Mouse (Mus musculus) liver, adult 2 months (tissue): ENCODE data around the gene Gm10320. TPM values are rescaled to one million over a fixed set of nuclear protein-coding genes. Genes with fewer than 3 reads are reported as not detected.

ENCODE experiments used
- DNase-seq: peaks from one replicate; pipeline ENCODE4 v3.0.0-alpha.2; 2011; ENCODE audit warnings: low read depth, low spot score; ENCODE audit errors: extremely low read depth
- H3K27ac ChIP-seq: fragments of 200-500 bp; replicated peaks from 2 replicates; pipeline ENCODE4 v1.5.1; 2012; ENCODE audit warnings: low read depth, mild to moderate bottlenecking, control low read depth, inconsistent platforms, low read length; ENCODE audit not compliant: insufficient read depth
- H3K27me3 ChIP-seq: fragments of 200-500 bp; 2 replicates; pipeline ENCODE4 v1.6.1; 2012; ENCODE audit warnings: mild to moderate bottlenecking, moderate library complexity, low read length, inconsistent platforms; ENCODE audit not compliant: control insufficient read depth, insufficient read depth
- H3K36me3 ChIP-seq: fragments of 200-500 bp; 2 replicates; pipeline ENCODE4 v1.6.1; 2012; ENCODE audit warnings: low read length, inconsistent platforms; ENCODE audit not compliant: control insufficient read depth, insufficient read depth
- H3K4me1 ChIP-seq: fragments of 200-500 bp; 2 replicates; pipeline ENCODE4 v1.6.1; 2011; ENCODE audit warnings: low read length; ENCODE audit not compliant: control insufficient read depth, insufficient read depth
- H3K4me3 ChIP-seq: fragments of 200-500 bp; 2 replicates; pipeline ENCODE4 v1.5.1; 2011; ENCODE audit warnings: low read depth, mild to moderate bottlenecking, control low read depth, low read length, moderate library complexity; ENCODE audit not compliant: insufficient read depth
- H3K79me2 ChIP-seq: fragments of 200-500 bp; 2 replicates; pipeline ENCODE4 v1.6.1; 2012; ENCODE audit warnings: inconsistent platforms, mild to moderate bottlenecking, low read length, moderate library complexity; ENCODE audit not compliant: control insufficient read depth, insufficient read depth
- H3K9ac ChIP-seq: fragments of 200-500 bp; 2 replicates; pipeline ENCODE4 v1.6.1; 2012; ENCODE audit warnings: low read depth, mild to moderate bottlenecking, control low read depth, inconsistent platforms, low read length
- CTCF ChIP-seq: fragments of 200-500 bp; IDR thresholded peaks from 2 replicates; pipeline ENCODE4 v1.5.1; 2011; ENCODE audit warnings: low read depth, low read length, control low read depth
- POLR2A ChIP-seq: fragments of 200-500 bp; IDR thresholded peaks from 2 replicates; pipeline ENCODE4 v1.6.1; 2011; ENCODE audit warnings: low read length, control low read depth; ENCODE audit not compliant: insufficient read depth; ENCODE audit errors: extremely low read depth
- WGBS: fragments of 180-500 bp; shearing (Covaris S2); methylation state at CpG from one replicate; pipeline ENCODE4 v1.1.7; 2018; 5-methylcytosine and 5-hydroxymethylcytosine counted together
- polyA plus RNA-seq: library from polyadenylated mRNA; depleted of rRNA; stranded (reverse); fragments of >200 nt; gene quantifications from 2 replicates; pipeline ENCODE4 v1.2.3, GENCODE M21; 2012
- total RNA-seq: library from RNA; depleted of rRNA; stranded (reverse); fragments of >200 nt; gene quantifications from 2 replicates; pipeline ENCODE4 v1.2.3, GENCODE M21; 2014

The Gm10320 gene
- total and polyA plus RNA-seq, 2 experiments = 0.37 to 0.70 TPM

DNA sequence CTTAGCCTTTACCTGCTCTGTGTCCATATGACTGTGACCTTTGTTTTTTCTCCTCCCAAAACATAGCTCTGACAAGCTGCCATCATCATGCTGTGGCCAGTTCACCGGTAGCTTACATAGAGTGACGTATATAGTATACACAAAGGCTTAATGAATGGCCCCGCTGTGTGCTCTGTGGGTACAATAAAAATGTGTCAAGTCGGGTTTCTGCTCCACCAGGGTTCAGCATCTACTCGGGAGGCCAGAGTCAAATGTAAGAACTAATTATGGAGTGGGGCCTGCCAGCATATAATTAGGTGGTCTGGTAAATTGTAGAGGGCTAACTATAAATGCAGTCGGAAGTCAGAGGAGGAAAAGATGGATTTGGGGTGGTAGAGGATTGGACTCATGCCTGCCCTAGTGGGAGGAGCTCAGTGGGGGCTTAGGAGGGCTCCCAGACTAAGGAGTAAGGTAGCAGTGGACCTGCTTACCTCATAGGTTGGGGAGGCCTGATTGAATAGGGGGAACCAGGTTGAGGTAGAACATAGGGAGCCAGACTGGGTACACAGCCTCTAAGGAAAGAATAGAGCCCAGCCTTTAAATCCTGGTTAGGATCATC lies 32.0 kb upstream of the Gm10320 start:
- Histone ChIP-seq H3K4me1 (no peaks in the 10 kb centered on the region), H3K4me3 (no peak overlapping the region), H3K9ac (no peak overlapping the region), H3K27ac (no peak overlapping the region), H3K79me2 (no peaks in the 10 kb centered on the region), H3K36me3 (no peaks in the 10 kb centered on the region), H3K27me3 (peaks cover 4% of the 10 kb centered on the region; the same call in 1 of the 2 replicates)
- no peak for TF ChIP-seq CTCF
- no peak for DNase-seq
- 84% methylated on average over 6 of the region's 6 CpGs for WGBS

DNA sequence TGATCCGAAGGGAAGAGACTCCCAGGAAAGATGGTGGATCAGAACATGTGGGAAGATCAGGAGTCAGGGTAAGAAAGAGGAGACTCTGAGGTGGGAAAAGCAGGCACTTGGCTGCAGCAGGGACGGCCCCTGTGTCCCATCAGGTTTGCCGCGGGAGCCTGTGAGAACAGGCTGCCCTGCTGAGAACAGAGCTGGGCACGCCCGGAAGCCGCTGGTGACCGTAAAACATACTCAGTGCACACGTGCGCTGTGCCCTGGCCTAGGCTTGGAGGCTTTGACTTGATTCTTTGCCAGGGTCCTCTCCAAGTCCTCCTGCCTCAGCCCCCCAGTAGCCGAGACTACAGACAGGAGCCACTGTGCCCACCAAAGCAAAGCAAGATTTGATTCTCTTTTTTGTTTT lies 26.5 kb upstream of the Gm10320 start:
- 45% methylated on average over 11 of the region's 11 CpGs for WGBS
- DNase-seq = no peak
- no peak overlapping the region for H3K9ac ChIP-seq

DNA sequence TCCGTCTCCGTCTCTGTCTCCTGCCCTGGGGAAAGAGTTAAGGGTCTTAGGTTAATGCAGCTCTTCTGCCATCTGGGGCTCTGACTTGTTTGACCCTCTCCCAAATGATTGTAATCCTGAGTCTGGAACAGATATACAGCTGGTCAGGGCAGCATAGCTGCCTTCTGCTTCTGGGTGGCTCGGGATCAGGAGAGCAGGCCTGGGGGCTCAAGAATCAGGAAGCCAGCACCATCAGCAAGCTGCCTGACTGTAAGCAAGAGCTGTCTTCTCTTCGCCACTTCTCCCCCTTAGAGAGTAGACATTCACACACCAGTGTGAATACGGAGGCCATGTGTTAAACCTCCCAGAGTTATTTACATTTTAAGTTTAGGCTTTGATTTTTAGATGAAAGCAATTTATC lies 25.9 kb upstream of the Gm10320 start:
- H3K9ac ChIP-seq = no peak overlapping the region
- no peak for DNase-seq
- no peaks in the 10 kb centered on the region for H3K4me1 ChIP-seq
- H3K4me3 ChIP-seq = no peak overlapping the region
- 78% methylated on average over 5 of the region's 5 CpGs for WGBS
- no peak overlapping the region for H3K27ac ChIP-seq
- peaks cover 4% of the 10 kb centered on the region; the same call in 1 of the 2 replicates for H3K27me3 ChIP-seq
- H3K36me3 ChIP-seq = no peaks in the 10 kb centered on the region
- TF ChIP-seq CTCF (no peak), POLR2A (no peak)
- no peaks in the 10 kb centered on the region for H3K79me2 ChIP-seq

More for the DNA sequence above, 26.5 kb upstream of the Gm10320 start:
- H3K27me3 ChIP-seq = peaks cover 4% of the 10 kb centered on the region; the same call in 1 of the 2 replicates
- H3K79me2 ChIP-seq = no peaks in the 10 kb centered on the region
- no peaks in the 10 kb centered on the region for H3K4me1 ChIP-seq
- no peak overlapping the region for H3K4me3 ChIP-seq
- no peak overlapping the region for H3K27ac ChIP-seq
- no peaks in the 10 kb centered on the region for H3K36me3 ChIP-seq
- no peak for TF ChIP-seq POLR2A
- TF ChIP-seq CTCF = no peak

DNA sequence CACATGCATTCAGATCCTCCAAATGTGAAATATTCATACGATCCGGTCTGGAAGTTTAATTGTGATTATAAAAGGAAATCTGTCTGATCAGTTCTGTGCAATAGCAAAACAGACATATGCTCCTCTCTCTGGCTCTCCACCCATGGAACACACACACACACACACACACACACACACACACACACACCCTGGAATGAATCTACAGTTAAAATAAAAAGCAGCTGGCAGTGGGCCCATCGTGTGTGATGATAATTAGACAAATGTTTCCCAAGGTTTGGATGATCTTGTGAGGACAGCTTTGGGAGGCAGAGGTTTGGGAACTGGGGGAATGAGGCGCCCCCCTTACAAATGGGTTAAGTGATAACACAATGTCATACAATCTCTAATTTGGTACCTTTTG lies 25.2 kb upstream of the Gm10320 start:
- H3K36me3 ChIP-seq = no peaks in the 10 kb centered on the region
- no peak overlapping the region for H3K27ac ChIP-seq
- H3K79me2 ChIP-seq = no peaks in the 10 kb centered on the region
- DNase-seq = no peak
- H3K27me3 ChIP-seq = no peaks in the 10 kb centered on the region
- 80% methylated on average over 4 of the region's 4 CpGs for WGBS
- H3K9ac ChIP-seq = no peak overlapping the region
- no peak overlapping the region for H3K4me3 ChIP-seq
- H3K4me1 ChIP-seq = no peaks in the 10 kb centered on the region
- no peak for TF ChIP-seq CTCF

DNA sequence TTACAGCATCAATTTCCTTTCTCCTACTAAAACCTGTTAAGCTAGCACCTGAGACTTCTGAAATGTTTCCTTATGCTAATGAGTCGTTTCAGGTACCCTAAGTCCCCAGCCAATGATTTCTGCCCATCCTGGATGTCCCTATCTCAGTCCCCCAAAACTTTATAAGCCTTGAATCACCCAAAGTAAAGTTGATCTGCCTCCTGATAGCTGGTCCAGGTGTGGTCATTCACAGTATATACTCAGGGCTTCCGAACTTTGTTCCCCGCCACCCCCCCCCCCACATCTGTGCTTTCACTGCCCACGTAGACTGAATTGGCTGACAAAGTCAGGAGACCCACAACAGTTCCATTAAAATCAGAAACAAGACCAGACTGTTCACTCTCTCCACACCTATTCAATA lies 20.3 kb upstream of the Gm10320 start:
- TF ChIP-seq POLR2A = no peak
- TF ChIP-seq CTCF = no peak
- WGBS = 60% methylated on average over 4 of the region's 4 CpGs
- Histone ChIP-seq H3K4me1 (no peaks in the 10 kb centered on the region), H3K27me3 (peaks cover 2% of the 10 kb centered on the region; the same call in 1 of the 2 replicates), H3K36me3 (no peaks in the 10 kb centered on the region), H3K79me2 (no peaks in the 10 kb centered on the region), H3K4me3 (no peak overlapping the region), H3K27ac (no peak overlapping the region), H3K9ac (no peak overlapping the region)
- DNase-seq = no peak

DNA sequence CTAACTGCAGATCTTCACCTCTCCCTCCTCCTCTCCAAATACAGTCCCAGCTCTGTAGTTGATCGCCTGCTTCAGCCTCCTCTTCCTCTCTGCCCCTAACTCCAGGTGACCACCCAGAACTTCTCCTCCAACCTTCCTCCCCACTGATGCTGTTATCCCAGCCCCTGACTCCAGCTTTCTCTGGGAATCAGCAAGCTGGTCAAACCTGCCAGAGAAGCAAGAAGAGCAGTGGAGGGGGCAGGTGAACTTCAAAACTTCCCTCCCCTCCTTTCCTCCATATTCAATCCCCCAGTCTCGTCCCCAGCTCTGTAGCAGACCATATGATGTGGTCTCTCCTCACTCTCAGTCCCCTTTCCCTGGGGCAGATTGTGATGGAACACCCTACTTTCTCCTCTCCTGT lies 15.9 kb upstream of the Gm10320 start:
- Histone ChIP-seq H3K4me1 (no peaks in the 10 kb centered on the region), H3K9ac (no peak overlapping the region), H3K4me3 (no peak overlapping the region), H3K36me3 (no peaks in the 10 kb centered on the region), H3K27ac (no peak overlapping the region), H3K79me2 (no peaks in the 10 kb centered on the region), H3K27me3 (peaks cover 25% of the 10 kb centered on the region)
- WGBS = 41% methylated on average over 2 of the region's 2 CpGs
- no peak for DNase-seq
- TF ChIP-seq CTCF (no peak), POLR2A (no peak)
